Mouse (Mus musculus) layer of hippocampus, postnatal 10 days (tissue): ENCODE measurements at regions not wholly inside any gene's neighbourhood (a gene's known extent, or its start where the extent isn't known, plus 50 kb on each side); places are given as distances from the start of the nearest gene placed in this dataset.
A peak's percentile ranks its signal among the peaks of the same experiment; 100 is the strongest.
"Not testable (repeated sequence)": the region's sequence is repeated elsewhere in the genome, so short reads cannot be mapped to it uniquely, and the experiment has no call there.

Source experiments
- DNase-seq, 2 experiments: peaks; one replicate each; pipeline ENCODE4 v3.0.0; 2021; ENCODE audit warnings: low spot score in 2 of 2

GRCm38 (mm10) chr17:16571403-16571802 is 492.5 kb upstream of the Zfp960 start:
- no peak for DNase-seq

DNA sequence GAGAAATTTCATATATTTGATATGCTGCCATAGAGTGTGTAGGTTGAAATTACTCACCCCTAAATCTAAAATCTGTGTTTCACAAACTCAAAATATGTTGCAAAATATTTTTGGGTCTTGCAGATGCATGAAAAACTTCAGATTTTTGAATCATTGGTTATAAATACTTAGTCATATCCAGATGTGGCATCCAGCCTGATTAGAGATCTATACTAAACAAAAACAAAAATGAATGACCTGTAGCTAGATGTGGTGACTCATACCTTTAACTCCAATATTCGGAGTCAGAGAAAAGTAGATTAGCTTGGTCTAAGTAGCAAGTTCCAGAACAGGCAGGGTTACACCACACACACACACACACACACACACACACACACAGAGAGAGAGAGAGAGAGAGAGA is 475.1 kb upstream of the Zfp960 start:
- DNase-seq, result no peak

- DNase-seq, result peak; percentile 3 to 11
Measured at GRCm38 (mm10) chr17:16599671-16600070, 464.2 kb upstream of the Zfp960 start.

DNA sequence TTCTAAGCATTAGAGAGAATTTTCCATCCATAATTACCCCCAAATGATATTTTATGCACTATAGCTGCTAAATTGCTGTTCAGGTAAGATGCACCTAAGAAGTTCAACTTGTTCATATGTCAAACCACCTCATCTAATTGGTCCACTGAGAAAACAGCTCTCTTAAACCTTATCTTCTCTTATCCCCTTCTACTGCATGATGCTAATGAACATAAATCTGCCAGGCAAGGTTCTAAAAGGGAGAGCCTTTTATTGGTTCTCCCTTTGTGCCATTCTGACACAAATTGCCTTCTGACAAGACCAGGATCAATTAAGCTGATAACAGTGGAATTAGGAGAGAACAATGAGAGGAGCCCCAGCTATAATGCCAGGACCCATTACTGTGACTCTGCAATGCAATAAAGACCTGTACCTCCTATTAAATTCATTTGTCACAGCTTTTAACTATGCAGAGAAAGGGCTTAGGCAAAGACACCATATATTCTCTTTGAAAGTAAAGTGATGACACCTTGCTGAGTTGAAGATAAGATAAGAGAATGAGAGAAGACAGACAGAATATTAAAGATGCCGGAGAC is 451.4 kb upstream of the Zfp960 start:
- DNase-seq, result no peak

DNA sequence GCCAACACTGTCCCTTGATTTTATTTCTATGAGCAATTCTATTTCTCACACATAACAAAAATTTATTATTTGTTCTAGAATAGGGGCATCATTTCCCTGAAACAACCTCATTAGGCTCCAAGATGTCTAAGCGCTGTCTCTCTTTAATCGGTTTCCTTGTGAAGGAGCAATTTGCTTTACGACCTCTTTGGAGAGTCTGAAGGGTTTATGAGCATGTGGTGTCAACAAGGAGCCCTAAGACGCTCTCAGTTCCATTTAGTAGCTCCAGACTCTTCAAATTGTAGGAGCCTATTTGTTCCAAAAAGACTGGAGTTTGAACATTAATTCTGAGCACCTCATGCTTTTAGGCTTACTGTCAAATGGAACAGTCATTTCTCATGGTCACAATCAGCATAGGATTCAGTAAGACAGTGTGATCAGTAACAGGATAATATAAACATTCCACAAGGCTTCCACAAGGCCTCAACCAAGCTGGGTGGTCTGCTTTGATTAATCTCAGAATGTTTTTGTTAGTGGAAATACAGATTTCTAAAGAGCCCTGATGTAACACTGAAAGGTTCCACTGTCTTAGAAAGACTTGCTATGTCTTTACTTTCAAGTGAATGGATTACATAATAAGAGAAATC is 441.9 kb upstream of the Zfp960 start:
- DNase-seq, result no peak

DNA sequence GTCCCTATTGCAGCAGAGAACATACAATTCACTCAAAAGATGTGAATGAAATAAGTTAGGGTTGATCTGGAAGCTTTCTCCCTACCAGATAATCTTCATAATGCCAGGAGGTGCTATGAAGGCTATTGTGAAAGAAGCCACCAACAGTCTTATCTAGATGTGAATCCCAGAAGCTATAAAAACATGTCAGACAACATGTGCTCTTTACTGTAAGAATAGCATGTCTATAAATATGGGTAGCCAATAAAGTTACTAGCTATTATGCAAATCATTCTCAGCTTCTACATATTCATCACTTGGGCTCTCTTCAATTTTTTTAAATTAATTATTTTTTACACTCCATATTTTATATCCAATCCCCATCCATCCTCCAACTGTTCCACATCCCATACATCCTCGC is 434.1 kb upstream of the Zfp960 start:
- no peak for DNase-seq

DNA sequence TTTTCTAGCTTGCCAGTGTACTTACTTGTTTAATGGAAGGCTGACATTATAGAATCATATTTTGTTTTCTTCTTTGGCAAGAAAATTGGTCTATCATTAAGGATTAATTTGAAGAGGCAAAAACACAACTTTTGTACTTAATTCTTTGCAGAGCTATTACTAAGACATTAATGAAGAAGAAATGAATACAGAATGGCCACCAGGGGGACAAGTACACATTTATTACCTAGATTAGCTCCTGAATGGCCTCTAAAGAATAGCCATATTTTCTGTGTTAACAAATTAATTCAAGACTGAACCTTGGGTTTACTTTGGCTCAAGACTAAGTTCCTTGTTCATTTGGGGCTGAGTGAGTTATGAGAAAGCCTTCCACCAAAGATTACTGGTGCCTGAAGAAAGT is 430.5 kb upstream of the Zfp960 start:
- no peak for DNase-seq

- DNase-seq, result no peak
Measured at GRCm38 (mm10) chr17:16637463-16637862, 426.4 kb upstream of the Zfp960 start.

DNA sequence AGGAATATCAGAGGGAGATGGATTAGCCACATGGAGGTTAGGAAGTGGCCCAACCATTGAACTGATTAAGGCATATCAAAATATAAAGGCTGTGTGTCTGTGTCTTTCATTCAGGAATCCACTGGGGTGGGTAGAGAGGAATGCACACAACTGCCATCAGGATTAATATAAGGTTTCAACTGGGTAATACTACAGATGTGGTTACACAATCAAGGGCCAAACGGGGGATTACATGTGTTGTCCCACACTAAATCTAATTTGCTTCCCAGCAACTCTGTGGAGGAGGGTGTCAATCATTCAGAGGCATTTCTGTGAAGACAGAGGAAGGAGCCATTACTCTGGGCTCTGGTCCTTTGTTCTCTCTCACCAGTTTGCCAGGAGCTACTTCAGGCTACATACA is 416.0 kb upstream of the Zfp960 start:
- DNase-seq, result no peak

DNA sequence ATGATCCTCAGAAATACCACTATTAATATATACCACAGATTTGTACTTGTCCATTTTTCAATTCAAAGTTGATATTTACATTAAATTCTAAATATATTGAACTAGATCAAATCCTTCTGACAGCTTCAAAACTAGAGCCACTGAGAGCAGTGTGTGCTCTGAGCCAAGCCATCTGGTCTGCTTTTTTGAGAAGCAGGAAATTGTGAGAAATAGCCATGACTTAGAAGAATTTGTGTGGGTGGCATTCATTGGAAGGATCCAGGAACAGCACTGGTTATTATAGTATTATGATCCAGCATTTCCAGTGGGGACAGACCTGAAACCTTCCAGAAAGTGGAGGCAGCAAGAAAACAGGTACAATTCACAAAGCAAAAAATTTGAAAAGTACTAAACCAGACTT is 398.7 kb upstream of the Zfp960 start:
- no peak for DNase-seq

GRCm38 (mm10) chr17:16667606-16668005 is 396.3 kb upstream of the Zfp960 start:
- DNase-seq, result no peak

- DNase-seq, result no peak
Measured at GRCm38 (mm10) chr17:16704199-16704598, 359.7 kb upstream of the Zfp960 start.

GRCm38 (mm10) chr17:16705890-16706289 is 358.0 kb upstream of the Zfp960 start:
- DNase-seq, result no peak

GRCm38 (mm10) chr17:16726904-16727303 is 337.0 kb upstream of the Zfp960 start:
- DNase-seq, result no peak

DNA sequence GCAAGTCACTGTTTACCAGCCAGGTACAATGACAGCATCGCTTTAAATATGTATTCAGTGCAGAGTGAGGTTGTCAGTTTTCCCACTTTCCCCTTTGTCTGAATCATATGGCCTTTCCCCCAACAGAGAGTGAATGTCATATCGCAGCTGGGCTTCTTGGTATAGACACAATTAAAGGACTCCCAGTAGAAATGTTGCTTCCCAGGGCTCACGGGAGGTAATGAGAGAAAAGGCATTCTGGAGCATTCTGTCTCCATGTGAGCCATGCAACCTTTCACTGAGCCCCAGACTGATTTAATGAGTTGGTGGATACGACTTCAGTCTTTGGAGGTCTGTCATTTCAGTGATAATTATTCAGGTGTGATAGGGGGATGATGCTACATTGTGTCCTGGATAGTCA is 310.8 kb upstream of the Zfp960 start:
- DNase-seq, result no peak

GRCm38 (mm10) chr17:16770587-16770986 is 293.3 kb upstream of the Zfp960 start:
- not testable (repeated sequence) for DNase-seq

DNA sequence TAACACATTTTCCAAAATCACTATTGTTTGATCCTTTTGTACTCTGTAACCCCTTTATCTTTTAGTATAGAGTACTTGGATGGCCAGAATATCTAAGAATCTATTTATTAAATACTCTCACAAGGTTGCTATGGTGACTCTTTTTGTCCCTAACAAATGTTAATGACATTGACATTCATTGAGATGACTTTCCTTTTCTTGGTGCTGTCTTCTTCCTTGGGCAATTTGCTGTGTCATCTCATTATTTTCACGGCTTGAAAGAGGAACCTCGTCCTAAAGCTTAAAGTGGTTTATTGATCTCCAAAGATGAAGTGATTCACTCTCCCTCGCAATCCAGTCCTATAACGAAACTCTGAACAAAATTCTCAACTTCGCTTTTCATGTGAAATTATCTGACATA is 265.6 kb upstream of the Zfp960 start:
- no peak for DNase-seq

- DNase-seq, result no peak
Measured at GRCm38 (mm10) chr17:16804986-16805385, 258.9 kb upstream of the Zfp960 start.

DNA sequence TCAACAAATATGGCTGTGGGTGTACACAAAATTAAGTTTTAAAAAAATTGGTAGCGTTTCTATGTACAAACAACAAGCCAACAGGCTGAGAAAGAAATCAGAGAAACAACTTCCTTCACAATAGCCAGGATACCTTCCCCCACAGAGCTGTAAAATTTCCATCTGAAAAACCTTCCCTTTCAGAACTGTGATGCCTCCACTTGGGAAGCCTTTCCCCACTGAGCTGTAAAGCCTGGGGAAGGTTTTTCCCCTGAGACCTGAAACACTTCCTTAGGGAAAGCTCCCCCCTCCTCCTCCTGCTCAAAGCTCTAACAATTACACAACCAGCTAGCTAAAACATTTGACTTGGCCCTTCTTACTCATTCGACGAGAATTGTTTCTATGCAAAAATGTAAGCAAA is 245.5 kb upstream of the Zfp960 start:
- DNase-seq, result no peak

GRCm38 (mm10) chr17:16821716-16822115 is 242.2 kb upstream of the Zfp960 start:
- no peak for DNase-seq

GRCm38 (mm10) chr17:16839152-16839551 is 224.8 kb upstream of the Zfp960 start:
- DNase-seq, result no peak

DNA sequence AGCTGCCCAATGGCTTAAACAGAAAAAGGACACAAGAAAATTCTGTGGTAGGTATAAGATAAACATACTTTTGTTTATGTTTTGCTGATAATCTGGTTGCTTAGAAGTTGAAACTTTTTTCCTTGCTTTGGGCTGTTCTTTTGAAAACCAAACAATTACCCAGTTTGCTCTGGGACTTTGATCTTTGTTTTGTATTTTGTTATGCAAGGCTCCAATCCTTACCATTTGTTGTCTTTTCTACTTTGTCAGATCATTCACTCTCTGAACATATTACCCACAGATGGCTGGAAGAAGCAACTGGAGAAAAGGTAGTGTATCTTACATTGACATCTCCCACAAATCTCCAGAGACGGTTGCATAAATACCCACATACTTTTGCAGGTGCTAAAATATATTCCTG is 203.1 kb upstream of the Zfp960 start:
- DNase-seq, result no peak

DNA sequence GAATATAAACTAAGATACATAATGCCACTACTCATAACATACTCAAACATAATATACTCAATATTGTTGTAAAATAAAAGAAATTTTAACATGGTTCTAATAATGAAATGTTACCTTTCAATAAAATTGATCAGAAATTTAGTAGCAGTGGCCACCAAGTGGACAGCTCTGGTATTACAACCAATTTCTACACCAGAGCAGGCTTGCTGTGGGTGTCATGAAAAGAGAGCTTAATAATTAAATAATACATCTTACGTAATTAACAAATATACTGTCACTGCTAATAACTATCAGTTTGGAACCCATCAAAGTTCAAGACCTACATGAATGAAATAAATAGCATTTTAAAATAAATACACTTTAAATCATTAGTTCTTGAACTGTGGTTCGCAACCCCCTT is 163.1 kb upstream of the Zfp960 start:
- peak; percentile 65 to 71 for DNase-seq

DNA sequence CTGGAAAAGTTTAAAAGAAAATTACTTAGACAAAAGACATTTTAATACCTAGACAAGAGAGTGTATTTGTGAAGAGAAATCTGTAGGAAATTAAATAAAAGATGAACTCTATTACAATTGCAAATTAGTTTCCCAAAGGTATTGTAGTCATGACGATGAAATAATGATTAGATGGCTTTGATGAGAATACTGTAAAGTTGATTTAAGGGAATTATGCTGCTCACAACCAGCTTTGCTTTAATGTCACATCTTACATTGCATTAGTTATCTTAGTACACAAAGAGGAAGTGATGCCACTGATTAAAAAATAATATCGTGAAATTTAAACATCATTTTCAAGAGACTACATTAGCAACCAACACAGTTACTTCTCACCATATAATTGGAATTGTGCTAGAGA is 145.7 kb upstream of the Zfp960 start:
- DNase-seq, result no peak
